Mouse (Mus musculus): ENCODE measurements at regions not wholly inside any gene's neighbourhood (a gene's known extent, or its start where the extent isn't known, plus 50 kb on each side); places are given as distances from the start of the nearest gene placed in this dataset.
"Not testable (repeated sequence)": the region's sequence is repeated elsewhere in the genome, so short reads cannot be mapped to it uniquely, and the experiment has no call there.

- DNase-seq; intact Hi-C loops (cut with DNase I): not testable (repeated sequence)
These were observed 81.3 kb downstream of the Ogfrl1 start for GRCm38 (mm10) chr1:23316288-23316687.

GRCm38 (mm10) chr1:23314863-23315262, 82.7 kb downstream of the Ogfrl1 start:
- DNase-seq; intact Hi-C loops (cut with DNase I): not testable (repeated sequence)

DNA sequence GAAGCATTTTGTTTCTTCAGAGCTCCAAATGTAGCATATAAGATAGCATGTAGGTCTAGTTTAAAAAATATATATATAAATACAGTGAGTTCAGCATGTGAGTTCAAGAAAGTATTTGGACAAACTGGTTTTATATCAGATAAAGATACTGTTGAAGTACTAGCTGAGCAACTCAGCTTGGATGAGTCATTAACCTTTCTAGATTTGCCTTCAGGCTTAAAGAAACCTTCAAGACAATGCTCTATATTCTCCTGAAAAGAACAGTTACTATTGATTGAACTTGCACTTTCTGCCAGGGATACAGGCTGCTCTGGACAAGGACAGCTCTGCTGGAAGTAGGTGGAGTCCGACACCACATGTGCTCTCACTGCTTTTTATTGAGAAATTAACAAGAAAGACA, 104.9 kb downstream of the Ogfrl1 start:
- DNase-seq, result no peak
- intact Hi-C loops (cut with DNase I), result no loop called here

GRCm38 (mm10) chr1:23286741-23287140, 110.8 kb downstream of the Ogfrl1 start:
- intact Hi-C loops (cut with DNase I), result loop anchor here (5.0 to 10.0 kb wide), 3 partner anchors 36 to 682 kb away; no protein-coding TSS in a partner anchor
- DNase-seq, result peak; percentile 29 to 53

- intact Hi-C loops (cut with DNase I), result loop anchor here (10.0 kb wide), 1 partner anchor 678 kb away; no protein-coding TSS in a partner anchor
- no peak for DNase-seq
These were observed 114.7 kb downstream of the Ogfrl1 start for GRCm38 (mm10) chr1:23282870-23283219.

GRCm38 (mm10) chr1:23282215-23282869, 115.2 kb downstream of the Ogfrl1 start:
- intact Hi-C loops (cut with DNase I), result loop anchor here (10.0 kb wide), 1 partner anchor 678 kb away; no protein-coding TSS in a partner anchor
- no peak for DNase-seq

DNA sequence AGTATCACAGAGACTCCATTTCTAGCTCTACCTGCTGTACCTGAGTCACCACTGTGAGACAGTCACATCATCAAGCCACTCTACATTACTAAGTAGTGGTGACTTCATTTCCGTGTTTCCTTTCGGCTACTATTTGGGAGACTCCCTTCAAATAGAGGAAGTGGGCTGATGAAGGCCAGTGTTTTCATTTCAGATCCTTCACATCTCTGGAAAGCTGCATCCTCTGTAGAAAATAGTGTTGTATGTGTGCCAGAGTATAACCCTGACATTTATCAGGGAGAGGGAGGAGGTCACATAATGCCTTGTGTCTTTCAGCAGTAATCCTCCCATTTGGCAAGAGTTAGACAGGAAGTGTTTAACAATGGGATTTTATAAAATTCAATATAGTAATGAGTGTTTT, 117.7 kb downstream of the Ogfrl1 start:
- DNase-seq, result no peak
- intact Hi-C loops (cut with DNase I), result loop anchor here (2.0 to 10.0 kb wide), 2 partner anchors 77 to 675 kb away; no protein-coding TSS in a partner anchor

- intact Hi-C loops (cut with DNase I), result loop anchor here (5.0 kb wide), 1 partner anchor 85 kb away; no protein-coding TSS in a partner anchor
These were observed 125.5 kb downstream of the Ogfrl1 start for GRCm38 (mm10) chr1:23272077-23272476.

DNA sequence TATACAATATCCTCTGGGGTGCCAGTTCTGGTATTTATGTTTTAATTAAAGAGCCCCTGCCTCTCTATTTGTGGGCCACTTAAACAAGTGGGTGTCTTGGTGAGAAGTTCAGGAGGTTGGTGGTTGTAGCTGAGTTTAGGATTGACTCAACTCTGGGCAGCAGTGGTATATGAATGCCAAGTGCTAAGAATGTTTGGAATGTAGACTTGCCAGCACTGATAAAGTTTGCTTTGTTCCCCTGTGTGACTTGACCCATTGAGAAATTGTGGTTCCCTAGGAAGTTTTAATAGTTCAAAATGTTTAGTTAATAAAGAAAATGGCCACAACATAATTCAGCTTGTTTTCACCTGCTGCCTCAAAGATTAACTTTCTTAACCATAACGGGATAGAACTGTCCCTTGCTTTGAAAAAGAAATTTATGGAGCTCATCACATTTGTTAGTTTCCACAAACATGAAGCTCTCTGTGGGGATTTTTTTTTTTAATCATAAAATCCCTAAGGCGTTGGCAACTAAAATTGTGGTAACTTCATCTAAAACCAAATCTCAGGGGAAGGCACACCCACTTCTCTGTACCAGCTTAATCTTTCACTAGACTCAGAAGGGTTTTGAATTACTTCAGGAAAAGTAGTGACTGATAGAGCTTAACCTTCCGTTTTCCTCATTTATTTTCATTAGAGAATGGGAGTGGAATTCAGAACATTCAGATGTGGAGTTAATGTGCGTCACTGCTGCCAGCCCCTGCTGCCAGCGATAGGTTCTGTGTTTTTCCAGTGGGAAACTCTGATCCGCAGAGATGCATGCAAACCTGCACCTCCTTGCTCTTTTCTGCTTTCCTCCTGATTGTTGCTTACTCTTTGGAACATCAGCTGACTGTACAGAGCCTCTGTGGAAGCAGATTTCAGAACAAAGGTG, 126.4 kb downstream of the Ogfrl1 start:
- intact Hi-C loops (cut with DNase I), result loop anchor here (5.0 kb wide), 1 partner anchor 84 kb away; no protein-coding TSS in a partner anchor
- DNase-seq, result no peak

More at GRCm38 (mm10) chr1:23272077-23272476, 125.5 kb downstream of the Ogfrl1 start:
- no peak for DNase-seq

- intact Hi-C loops (cut with DNase I), result no loop called here
- no peak for DNase-seq
These were observed 129.5 kb downstream of the Ogfrl1 start for GRCm38 (mm10) chr1:23268062-23268461.

GRCm38 (mm10) chr1:23265556-23266232, 131.9 kb downstream of the Ogfrl1 start:
- intact Hi-C loops (cut with DNase I), result no loop called here
- DNase-seq, result no peak

DNA sequence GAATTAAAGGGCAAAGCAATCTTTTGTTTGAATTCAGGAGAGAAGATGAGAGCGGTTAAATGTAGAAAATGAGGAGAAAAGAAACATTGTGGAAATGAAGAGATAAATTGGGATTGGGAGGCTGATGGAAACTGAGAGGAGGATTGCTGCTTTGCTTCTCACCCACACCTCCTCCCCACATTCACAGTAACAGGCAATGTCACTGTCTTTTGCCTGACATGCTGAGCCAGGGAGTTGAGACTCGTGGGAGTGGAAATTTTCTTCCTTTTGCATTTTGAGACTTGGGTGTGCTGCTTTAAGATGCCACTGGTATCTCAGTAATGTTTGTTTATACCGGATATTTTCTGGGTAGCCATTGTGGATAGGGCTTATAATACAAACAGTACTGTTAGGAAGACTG, 133.3 kb downstream of the Ogfrl1 start:
- intact Hi-C loops (cut with DNase I), result no loop called here
- DNase-seq, result no peak

DNA sequence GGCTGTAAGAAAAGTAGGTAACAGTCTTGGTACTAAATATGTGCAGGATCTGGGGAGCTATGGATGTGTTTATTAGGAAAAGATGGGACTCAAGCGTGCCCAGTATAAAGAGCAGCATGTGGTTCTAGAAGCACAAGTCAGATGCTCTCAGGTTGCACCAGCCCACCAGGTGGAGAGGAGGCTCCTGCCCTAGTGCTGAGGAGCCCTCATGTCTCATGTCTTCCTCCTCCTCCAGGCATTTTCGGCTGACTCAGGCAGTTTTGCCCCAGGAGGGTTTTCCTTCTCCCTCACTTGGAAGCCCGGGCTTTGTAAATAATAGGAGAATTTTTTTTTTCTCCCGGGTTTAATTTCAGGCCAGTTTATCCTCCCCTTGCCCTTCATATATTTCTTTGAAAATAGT, 133.8 kb downstream of the Ogfrl1 start:
- intact Hi-C loops (cut with DNase I), result no loop called here
- DNase-seq, result no peak

- intact Hi-C loops (cut with DNase I), result no loop called here
- no peak for DNase-seq
These were observed 135.9 kb downstream of the Ogfrl1 start for GRCm38 (mm10) chr1:23261652-23262051.

DNA sequence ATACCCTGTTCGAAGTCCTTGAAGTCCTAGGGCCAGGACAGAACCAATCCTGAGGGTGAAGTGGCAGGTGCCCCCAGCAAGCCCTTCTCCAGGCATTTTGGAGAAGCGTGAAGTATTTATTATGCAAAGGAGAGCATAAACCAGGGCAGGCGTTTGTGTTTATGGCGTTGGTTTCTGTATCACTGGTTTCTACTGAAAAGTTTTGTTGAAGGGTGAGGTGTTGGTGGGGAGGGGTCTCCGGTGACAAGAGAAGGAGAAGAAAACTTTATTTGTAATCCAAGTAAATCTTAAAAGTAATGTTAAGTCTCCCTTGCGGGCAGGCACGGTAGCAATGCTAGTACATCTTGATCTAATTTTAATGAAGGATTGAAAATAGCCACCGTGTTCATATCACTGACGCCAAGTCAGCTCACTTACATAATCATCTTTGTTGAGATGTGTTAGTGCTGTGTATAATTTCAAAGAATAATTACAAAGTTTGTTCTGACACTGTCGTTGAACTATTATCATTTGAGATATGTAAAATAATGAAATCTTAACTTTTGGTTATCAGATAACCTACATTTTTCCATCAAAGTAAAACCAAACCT, 140.2 kb downstream of the Ogfrl1 start:
- intact Hi-C loops (cut with DNase I), result loop anchor here (2.0 to 5.0 kb wide), 3 partner anchors 27 to 65 kb away; no protein-coding TSS in a partner anchor
- DNase-seq, result no peak

DNA sequence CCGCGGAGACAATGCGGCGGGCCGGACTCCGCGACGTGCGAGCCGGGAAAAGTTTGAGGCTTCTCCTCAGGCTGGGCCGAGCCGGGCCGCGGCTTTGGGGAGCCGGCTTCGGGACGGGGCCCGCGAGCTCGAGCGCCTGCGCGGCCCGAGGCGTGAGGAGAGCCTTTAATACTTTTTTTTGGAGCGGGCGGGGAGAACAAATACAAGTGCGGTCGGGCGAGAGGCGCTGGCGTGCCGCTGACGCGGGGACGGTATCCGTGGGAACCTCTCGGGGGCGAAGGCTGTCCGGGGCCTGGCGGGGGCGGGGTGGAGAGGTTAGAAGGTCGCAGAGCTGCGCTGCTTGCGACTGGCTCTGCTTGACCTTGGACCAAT, 141.0 kb downstream of the Ogfrl1 start:
- intact Hi-C loops (cut with DNase I), result loop anchor here (2.0 to 5.0 kb wide), 3 partner anchors 28 to 66 kb away; no protein-coding TSS in a partner anchor
- DNase-seq, result peak; percentile 82 to 84

GRCm38 (mm10) chr1:23255925-23256629, 141.5 kb downstream of the Ogfrl1 start:
- intact Hi-C loops (cut with DNase I), result loop anchor here (2.0 to 5.0 kb wide), 3 partner anchors 29 to 66 kb away; no protein-coding TSS in a partner anchor

DNA sequence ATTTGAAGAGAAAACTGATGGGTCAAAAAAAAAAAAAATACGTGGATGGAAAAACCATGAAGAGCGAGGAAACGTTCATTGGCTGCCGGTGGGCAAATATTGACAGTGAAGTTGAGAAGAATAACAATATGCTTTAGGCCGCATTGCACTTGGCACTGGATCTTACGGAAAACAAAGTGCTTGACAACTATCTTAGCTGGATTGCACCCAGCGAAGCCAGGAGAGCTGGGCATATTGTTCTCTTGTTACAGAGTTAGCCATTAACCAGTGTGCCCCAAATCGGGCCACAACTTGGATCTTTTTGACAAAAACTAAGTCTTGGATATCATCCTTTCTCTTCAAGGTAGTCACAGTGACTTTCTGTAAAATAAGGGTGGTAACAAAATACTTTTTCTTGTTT, 143.3 kb downstream of the Ogfrl1 start:
- DNase-seq, result no peak
- intact Hi-C loops (cut with DNase I), result no loop called here

More at GRCm38 (mm10) chr1:23255925-23256629, 141.5 kb downstream of the Ogfrl1 start:
- peak; percentile 97 to 98 for DNase-seq

DNA sequence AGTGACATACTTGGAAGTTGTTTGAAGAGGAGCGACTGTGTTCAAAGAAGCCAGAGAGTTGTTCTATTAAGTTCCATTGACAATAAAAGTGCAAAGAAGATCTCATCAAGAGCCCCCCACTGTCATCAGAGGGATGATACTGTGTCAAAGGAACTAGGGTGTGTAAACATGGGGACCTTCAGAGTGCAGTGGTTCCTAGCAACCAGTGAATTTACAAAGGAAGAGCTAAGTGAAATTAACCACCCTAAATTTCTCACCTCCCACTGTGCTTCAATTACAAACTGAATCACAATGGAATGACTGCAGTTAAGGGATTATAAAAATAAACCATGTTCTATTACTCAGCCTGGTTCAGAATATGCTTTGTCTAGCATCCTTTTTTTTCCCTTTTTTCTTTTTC, 129.5 kb upstream of the 4933415F23Rik start:
- DNase-seq, result no peak
- intact Hi-C loops (cut with DNase I), result no loop called here
